Mouse (Mus musculus): Measurements from ENCODE around the gene Emilin3.

The Emilin3 gene

GRCm38 (mm10) chr2:160872890-160873382 lies 39.2 kb downstream of the Emilin3 start, which contains the start of gene Zhx3:
Zhx3 (minus strand) TSS chr2:160872998.
- peak; percentile 95 for DNase-seq (ENCODE audit: low spot score)

GRCm38 (mm10) chr2:160872395-160872794 lies 39.7 kb downstream of the Emilin3 start:
- peak; percentile 62 for DNase-seq (ENCODE audit: low spot score)

- no peak for DNase-seq (ENCODE audit: low spot score)
Measured at GRCm38 (mm10) chr2:160871310-160871709, 40.8 kb downstream of the Emilin3 start.

DNA sequence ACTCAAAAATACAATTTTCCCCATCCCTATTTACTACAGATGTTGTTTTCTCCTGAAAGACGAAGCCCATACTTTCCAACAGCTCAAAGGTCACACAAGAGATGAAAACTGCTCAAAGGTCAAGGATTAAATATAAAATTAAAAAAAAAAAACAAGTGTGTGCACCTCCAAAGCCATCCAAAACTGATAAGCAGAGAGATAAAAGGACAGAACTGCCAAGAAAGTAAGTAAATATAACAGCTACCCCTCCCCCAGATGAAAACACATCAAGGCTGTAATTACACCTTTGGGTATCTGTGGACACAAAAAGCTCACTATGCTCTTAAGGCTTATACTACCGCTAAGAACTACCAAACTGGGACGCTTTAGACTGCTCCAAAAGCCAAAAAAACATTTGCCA lies 42.7 kb downstream of the Emilin3 start:
- DNase-seq (ENCODE audit: low spot score): no peak

GRCm38 (mm10) chr2:160865266-160865665 lies 46.9 kb downstream of the Emilin3 start:
- DNase-seq (ENCODE audit: low spot score): no peak

- DNase-seq (ENCODE audit: low spot score): no peak
Measured at GRCm38 (mm10) chr2:160864112-160864511, 48.0 kb downstream of the Emilin3 start.

DNA sequence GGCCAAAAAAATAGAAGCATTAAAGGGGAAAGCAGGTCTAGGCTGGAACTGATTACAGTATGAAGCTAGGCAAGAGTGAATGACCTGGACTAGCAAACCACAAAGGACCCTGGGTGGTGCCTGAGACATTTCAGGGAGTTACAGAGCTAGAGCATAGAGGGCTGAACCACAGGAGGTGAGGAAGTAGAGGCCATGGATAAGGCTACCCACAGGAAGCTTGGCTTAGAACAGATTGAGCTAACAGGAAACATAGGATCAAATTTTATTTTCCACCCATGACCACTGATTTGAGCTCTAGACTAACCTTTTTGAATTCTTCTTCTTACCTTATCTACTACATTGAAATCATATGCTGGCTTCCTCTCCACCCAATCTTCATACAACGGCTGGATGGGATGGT lies 51.8 kb downstream of the Emilin3 start:
- DNase-seq (ENCODE audit: low spot score): no peak
